Mouse (Mus musculus) thymus, postnatal 25 days (tissue): ENCODE data around the gene Clpx.
"Not testable (repeated sequence)": the region's sequence is repeated elsewhere in the genome, so short reads cannot be mapped to it uniquely, and the experiment has no call there.

Experiments used
- DNase-seq: peaks from one replicate; pipeline ENCODE4 v3.0.0; 2022

The Clpx gene

DNA sequence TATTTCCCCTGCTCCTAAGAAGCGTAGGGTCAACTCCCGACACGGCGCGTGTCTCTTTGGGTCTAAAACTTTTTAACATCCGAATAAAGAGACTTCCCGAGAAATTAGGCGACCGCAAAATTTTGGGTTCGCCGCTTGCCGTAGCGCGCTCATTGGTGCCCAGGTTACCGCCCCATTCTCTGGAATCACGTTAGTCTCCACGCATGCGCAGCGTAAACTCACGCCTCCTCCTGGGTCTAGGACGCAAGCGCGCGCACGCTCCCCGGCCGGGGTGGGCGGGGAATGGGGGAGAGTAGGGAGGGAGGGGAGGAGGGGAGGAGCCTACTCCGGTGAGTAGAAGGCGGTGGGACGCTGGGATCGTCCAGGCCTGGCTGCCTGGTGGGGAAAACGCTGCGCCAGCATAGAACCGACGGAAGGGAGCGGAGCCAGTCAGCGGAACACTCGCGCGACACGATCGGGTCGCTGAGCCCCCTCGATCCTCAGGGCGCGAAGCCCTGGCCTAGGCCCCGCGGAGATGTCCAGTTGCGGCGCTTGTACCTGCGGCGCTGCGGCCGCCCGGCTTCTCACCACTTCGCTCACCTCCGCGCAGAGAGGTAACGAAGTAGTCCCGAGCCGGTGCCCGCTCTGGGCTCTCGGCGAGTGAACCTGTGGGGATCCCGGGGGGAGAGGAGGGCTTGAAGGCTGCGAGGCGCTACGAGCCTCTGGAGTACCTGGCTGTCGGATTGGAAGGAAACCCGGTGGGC is at the start of gene Clpx:
TSS of gene Clpx (plus strand) at position 288 of the 743 bp plus-strand sequence.
- DNase-seq, result peak; percentile 98

DNA sequence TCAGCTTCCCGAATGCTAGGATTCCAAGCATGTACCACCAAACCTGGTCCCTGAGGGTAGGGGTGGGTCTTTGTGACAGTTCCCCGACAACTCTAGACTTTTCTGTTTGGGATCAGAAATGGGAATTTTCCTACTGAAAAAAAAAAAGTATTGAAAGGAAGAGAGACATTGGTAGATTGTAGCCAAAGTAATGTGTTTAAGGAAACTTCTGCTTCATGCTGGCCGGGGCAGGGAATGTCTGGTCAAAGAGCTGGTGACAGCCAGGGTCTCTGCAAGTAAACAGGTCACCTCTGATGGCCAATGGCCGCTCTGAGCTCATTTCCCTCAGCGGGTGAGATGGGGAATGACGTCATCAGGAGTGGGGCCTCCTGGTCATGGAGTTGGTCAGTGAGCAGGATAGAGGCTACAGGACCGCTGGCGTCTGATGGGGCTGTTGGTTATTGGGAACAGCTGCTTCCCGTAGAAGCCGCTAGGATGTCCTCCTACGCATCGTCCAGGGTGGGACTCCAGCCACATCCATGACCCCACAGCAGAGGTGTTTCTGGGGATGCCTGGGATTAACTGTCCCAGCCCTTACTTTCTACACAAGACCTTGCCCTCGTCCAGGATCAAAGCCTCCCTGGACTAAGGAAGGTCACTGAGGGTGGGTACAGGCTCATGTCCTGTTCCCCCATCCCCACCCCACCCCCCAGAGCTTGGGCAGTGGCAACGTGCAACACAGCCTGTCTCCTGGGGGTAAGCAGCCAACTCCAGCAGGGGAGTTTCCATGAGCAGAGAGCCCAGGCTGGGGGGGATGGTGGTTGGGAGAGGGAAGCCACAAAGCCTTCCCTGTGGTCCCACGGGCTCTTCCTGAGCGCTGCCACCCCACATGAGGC is 46.3 kb upstream of the Clpx start:
- DNase-seq, result no peak

DNA sequence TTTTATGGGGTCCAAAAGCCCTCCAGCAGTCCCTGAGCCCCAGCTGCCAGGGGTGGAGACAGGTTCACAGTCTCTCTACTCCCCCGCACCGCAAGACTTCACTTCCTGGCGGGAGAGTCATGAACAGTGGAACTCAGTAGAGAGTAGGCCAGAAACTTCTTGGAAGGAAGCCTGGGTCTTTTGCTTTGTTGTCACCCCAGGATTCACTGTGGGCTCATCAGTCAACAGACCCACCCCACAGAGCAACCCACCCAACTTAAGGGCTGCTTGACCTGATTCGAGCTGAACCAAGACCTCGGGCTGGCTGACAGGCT is 45.7 kb upstream of the Clpx start:
- DNase-seq, result peak; percentile 44

DNA sequence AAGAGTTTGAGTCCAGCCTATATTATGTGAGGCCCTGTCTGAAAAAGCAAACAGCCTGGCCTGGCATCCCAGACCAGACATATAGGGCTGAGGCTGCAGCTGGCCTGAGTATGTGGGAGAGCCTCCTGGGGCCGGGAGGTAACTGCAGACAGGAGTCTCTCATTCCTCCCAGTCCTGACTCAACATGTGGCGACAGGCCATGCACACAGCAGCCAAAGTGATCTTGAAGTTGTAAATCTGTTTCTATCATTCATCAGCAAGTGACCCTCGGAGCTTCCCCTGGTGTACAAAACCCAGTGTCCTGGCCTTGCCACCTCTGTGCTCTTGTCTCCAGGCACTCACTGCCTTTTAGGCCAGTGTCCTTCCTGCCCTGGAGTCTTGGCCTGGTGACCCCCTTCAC is 42.0 kb upstream of the Clpx start:
- DNase-seq, result no peak

DNA sequence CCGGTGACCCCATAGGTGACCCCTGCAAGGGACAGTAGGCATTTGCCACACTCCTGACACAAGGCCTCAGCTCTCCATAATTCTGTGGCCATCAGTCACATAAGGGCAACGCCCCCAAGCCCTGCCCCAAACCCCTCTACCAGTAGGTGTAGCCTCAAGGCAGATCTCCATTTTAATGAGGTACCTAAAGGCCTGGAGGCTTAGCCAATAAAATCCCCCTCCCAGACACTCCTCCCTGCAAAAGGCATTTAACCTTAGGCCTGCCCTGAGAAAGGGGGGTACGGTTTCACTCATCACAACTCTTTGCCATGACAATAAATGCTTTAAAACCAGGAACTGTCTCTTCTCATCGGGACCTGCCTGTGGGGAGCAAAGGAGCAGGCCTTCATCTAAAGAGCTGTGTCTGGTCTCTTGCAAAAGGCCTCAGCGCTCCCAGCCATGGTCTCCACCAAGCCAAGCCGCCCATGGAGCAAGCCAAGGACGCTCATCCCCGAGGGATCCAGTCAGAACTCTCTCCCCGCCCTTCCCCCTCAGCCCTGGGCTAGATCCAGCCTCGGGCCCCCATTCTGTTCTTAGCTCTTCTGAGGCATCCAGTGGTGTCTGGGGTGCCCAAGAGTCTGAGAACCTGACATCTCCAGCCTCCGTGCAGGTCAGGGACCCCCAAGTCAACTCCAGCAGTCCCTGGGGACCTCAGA is 38.0 kb upstream of the Clpx start:
- no peak for DNase-seq

DNA sequence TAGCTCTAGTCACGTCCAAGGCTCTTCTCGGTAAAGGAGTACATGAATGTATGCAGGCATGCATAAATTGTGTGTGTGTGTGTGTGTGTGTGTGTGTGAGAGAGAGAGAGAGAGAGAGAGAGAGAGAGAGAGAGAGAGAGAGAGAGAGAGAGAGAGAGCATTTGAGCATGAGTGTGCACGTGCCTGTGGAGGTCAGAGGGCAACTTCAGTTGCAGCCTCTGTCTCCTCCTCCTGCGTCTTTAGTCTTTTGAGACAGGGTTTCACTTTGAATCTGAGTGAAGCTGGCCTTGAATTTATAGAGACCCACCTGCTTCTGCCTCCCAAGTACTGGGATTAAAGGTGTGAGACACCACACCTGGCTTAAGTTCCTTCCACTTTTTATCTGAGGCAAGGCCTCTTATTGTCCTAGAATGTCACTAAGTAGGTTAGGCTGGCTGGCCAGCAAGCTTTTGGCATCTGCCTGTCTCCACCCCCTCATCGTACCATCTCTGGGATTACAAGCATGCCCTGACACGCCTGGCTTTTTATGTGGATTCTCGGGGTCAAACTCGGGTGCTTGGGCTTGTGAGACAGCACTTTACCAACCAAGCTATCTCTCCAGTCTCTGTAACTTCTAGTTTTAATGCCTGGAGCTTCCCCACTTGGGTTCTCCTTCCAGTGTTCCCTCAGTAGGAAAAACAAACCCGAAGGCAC is 36.7 kb upstream of the Clpx start:
- no peak for DNase-seq

DNA sequence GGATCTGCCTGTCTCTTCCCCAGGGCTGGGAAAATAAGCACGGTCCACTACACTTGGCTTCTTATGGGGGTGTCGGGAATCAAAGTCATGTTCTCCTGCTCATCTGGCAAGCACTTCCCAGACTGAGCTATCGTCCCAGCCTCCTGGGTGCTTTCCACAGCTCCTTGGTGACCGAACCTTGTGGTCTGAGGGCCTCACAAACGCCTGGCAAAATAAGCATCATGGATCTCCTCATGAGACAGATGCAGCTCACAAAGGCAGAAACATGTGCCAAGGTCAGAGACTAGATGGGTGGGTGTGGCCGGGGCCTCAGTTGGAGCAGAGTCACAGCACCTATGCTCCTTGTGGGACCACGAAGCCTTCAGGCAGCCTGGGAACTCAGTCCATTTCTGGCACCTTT is 34.7 kb upstream of the Clpx start:
- DNase-seq, result no peak

DNA sequence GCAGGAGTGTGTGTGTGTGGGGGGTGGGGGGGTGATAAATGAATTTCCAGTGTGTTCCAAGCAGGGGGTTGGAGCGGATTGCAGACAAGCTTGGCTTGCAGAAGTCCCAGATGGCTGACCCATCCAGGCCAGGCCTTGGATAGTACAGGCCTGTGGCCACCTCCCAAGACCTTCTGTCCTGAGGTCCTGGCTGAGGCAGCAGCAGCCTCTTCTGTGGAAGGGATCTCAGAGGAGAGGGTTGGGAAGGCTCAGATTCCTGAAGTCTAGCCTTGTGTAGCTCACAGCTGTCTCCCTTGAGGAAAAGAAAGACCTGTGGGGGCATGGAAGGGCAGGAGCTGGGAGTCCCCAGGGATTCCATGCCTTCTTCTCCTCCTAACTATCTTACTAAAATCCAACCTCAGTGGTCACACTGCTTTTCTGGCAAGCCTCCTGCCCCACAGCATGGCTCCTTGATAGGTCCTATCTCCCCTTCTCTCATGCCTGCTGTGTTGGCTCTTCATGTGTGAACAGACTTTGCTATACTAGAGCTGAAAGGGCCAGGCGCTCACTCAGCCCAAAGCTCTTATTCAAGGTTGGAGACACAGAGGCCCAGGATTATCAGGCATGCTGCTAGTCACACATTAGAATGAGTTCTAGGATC is 32.3 kb upstream of the Clpx start:
- DNase-seq, result no peak

DNA sequence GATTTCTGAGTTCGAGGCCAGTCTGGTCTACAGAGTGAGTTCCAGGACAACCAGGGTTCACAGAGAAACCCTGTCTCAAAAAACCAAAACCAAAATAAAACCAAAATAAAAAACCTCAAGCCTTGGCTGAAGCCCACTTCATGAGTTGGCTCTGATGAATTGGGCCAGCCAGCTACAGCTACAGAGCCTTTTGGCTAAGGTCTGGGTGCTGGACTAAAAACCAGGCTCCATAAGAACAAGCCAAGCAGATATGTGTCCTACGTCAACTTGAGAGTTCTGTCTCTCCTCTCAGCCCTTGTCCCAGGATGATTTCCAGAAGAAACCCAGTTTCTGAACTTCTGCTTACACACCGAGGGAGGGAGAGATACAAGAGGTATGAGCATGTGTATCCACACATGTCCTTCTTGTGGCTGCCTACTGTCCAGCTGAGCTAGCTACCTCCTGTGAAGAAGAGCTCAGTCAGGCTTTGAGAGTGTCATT is 31.4 kb upstream of the Clpx start:
- no peak for DNase-seq

DNA sequence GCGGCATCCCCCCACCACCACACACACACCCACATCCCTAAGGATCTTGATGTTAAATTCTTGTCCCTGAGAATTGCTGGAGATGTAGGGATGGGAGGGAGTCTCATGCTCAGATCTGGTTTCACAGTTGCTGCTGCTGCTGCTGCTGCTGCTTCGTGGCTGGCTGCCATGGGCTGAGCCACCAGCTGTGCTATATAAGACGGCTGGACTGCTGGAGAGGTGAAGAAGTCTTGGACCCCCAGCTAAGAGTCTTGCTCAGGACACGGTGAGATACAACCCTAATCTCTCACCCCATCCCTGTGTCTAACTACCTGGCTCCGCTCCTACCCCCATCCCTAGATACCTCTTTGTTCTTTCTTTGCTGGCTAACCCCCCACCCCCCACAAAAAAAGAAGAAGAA is 29.1 kb upstream of the Clpx start, which contains the start of gene Cilp:
TSS of gene Cilp (plus strand) at position 222 of the 400 bp plus-strand sequence.
- DNase-seq, result no peak

DNA sequence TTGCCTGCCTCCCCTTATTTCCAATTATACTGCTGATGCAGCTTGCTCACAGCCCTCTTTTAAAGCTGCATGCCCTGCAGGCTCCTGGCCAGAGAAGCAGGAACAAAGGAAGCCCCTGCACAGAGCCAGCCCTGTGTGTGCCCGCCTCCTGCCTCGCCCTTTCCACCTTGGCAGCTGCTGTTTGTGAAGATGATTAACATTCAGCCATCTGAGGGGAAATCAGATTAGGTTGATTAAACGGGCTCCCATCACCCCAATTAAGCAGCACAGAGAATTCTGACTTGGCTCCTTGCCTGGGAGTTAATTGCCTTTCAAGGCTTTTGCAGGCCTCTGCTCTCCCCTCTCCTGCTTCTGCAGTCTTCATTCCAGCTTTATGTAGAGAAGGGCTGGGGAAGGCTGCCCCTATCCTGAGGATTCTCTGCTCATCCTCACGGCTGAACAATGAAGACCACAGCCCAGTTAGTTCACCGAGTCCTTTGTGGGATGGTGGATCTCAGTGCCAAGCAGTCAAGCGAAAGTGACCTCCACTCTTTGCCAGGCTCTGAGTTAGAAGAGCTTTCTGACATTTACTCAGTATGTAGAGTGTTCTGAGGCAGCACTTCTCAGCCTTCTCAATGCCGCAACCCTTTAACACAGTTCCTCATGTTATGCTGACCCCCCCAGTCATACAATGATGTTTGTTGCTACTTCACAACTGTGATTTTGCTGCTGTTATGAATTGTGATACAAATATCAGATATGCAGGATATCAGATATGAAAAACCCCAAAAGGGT is 26.1 kb upstream of the Clpx start:
- DNase-seq, result no peak

DNA sequence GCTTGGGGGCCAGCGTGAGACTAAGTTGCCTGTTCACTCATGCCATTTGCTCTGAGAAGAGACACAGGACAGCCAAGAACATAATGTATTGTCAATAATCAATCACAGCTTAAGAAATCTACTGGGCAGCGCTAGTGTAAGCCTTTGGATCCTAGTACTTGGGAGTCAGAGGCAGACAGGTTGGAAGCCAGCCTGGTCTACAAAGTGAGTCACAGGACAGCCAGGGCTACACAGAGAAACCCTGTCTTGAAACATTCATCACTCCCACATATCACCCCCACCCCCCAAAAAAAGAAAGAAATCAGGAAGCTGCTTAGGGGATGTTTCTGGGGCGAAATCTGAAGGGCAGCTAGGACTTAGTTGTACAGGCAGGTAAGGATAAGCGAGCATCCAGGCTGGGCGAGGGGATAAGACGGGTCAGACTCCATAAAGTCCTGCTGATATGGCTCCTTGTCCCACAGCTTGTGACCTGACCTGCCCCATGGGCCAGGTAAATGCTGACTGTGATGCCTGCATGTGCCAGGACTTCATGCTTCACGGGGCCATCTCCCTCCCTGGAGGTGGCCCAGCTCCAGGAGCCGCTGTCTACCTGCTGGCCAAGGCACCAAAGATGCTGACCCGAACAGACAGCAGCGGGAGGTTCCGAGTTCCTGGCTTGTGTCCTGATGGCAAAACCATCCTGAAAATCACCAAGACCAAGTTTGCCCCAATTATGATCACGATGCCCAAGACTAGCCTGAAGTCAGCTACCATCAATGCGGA is 20.8 kb upstream of the Clpx start:
- no peak for DNase-seq

DNA sequence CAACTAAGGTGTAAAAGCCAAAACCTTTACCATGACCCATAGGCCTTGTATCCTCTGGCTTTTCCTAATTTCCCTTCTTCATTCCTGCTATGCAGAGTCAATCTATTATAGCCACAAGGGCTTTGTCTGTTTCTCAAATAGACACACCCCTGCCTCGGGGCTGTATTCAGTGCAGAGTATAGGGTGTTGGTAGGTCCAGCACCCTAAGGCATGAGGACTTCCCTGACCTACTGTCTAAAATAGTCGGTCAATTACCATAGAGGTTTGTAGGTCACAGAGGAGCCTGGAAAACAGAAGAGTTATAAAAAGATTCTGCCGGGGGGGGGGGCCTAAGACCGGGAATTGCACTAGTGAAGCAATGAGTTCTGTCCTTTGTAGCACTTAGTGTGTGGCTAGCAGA is 20.2 kb upstream of the Clpx start:
- DNase-seq, result no peak

DNA sequence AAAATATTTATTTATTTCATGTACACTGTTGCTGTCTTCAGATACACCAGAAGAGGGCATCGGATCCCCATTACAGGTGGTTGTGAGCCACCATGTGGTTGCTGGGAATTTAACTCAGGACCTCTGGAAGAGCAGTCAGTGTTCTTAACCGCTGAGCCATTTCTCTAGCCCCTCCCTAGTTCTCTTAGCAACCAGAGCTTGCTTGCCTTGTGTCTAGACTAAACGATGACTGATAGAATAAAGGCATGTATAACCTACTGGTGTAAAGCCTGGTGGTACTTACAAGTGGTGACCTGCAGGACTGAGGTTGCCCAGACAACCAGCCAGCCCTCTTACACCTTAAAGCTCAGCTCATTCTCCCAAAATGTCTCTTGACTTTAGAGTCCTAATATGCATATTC is 19.2 kb upstream of the Clpx start:
- not testable (repeated sequence) for DNase-seq

DNA sequence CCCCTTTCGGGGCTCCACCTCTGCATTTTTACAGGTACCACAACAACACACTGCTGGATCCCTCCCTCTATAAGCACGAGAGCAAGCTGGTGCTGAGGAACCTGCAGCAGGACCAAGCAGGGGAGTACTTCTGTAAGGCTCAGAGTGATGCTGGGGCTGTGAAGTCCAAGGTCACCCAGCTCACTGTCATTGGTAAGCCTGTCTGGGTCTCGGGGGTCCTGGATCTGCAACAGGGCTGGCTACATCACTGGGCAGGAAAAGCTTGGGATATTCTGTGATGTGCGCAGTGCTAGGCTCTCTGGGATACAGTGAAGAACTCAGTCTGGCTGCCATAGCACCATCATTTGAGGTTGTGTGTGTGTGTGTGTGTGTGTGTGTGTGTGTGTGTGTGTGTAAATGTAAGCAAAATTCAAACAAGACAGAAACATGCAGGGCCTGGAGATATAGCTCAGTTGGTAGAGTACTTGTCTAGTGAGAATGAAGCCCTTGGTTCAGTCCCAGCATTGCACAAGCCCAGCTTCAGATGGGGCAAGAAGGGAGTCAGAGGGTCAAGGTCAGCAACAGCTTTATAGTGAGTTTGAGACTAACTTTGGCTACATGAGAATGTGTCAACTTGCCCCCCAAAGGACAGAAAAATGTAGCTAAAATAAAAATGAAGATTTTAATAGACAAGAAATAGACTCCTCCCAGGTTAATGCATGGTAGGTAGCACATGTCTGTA is 18.1 kb upstream of the Clpx start:
- no peak for DNase-seq

DNA sequence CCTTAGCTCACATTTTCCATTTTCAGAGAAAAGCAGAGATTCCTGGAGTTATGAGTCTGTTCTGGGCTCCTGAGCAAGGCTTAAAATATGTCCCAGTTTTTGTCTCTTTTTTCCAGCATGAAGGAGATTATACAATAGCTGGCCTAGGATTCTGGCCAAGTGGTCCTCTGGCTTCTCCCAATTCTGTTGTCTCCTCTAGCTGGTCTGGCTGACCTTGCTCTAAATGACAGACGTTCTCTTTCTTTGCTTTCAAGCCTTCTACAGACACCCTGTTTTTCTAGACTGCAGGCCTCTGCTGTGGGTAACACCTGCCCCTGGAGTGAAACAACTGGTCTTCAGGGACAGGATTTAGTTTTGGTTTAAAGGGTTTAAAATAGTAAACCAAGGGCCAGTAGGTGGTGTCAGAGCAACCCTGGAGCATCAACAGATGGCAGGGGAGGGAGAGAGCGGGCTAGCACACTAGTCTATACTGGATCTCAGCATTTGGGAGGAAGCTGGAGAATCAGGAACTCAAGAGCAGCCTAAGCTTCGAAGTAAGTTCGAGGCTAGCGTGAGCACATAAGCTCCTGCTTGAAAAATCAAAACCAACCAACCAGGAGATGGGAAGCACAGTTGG is 12.4 kb upstream of the Clpx start:
- DNase-seq, result no peak

DNA sequence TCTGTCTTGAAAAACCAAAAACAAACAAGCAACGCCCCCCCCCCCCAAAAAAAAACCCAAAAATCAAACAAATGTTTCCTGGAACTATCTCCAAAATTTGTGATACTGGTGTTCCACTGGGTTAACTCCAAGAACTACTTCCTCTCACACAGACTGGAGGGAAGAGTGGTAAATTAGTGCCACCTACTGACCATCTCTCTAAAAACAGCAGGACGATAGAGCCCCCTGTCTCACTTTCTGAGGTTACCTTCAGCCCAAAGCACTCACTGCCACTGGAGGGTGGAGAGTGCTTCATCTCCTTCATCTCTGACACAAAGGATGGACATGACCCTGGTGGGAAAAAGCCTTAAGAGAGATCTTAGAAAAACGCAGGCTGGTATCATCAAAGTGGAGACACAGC is 10.8 kb upstream of the Clpx start:
- DNase-seq, result peak; percentile 30

DNA sequence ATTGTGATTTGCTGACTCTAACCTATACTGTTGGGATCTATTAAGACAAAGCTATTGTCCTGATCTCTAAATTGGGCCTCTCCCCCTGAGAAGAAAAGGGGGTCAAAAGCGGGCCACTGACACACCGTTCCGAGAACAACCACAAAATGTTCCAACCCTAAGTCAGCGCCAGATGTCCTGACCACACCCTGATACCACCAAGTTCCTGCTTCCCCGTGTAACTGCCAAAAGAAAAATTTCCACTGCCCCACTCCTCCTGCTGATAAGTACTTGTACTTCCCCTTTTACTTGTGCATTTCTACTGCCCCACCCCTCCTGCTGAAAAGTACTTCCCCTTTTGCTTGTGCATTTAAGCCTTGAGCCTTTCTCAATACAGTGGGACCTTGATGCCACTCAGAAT is 5.8 kb upstream of the Clpx start:
- DNase-seq, result not testable (repeated sequence)

DNA sequence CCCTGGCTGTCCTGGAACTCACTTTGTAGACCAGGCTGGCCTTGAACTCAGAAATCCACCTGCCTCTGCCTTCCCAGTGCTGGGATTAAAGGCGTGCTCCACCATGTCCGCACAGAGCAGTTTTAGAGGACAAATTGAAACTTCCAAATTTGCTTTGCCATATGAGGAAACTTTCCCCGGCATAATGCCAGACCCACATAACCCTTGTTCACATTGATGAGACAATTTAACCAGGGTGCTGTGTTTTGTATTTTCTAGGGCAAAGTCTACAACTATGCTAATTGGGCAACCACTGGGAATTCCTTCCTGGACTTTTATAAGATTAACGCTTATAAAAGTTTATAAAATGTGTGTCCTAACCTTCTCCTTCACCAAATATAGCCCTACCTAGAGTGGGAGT is 4.1 kb upstream of the Clpx start:
- no peak for DNase-seq

DNA sequence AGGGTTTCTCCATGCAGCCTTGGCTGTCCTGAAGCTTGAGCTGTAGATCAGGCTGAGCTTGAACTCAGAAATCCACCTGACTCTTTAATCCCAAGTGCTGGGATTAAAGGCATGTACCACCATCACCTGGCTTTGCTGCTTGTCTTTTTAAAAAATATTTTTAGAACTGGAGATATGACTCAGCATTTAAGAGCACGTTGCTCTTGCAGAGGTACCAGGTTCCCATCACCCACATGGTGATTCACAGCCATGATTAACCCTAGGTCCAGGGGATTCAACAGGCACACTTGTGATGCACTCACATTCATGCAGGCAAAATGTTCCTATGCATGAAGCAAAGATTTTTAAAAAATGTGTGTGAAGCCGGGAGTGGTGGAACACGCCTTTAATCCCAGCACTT is 1.6 kb upstream of the Clpx start:
- DNase-seq, result no peak
